Mouse (Mus musculus): ENCODE results near the gene Acad10.

Gene Acad10

DNA sequence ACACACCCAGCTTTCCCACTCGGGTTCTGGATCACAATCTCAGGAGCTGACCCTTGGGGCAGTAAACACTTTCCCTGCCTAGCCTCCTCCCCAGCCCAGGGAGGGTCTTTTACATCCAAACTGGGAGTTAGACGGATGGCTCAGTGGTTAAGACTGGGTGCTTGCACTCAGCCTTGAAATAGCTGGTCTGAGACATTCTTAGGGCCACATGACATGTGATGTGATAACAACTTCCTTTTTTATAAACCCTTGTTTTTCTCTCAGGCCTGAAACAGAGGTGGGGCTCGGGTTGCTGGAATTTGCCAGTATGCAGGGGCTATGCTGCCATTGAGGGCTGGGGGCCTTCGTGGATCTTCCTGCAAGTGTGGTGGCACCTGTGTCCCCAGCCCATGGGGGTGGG is 63.0 kb downstream of the Acad10 start:
- no peak for DNase-seq (ENCODE audit: low spot score in 2 of 2)

DNA sequence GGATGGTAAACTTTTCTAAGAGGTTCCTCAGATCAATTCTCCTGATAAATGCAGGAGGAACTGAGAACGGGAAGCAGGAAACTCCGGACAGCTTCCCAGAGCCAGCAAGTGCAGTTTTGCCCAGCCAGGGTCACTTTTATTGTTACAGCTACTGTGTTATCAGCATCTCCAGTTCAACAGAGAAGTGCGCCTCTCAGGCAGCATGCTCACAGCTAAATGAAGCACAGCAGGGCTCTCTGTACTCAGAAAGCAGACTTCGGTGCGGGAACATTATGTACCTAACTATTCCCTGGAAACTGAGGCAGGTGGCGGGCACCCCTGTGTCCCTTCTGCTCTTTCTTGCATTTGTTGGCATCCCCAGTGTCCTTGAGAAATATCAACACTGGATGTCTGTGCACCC is 64.1 kb downstream of the Acad10 start:
- no peak for DNase-seq (ENCODE audit: low spot score in 2 of 2)

DNA sequence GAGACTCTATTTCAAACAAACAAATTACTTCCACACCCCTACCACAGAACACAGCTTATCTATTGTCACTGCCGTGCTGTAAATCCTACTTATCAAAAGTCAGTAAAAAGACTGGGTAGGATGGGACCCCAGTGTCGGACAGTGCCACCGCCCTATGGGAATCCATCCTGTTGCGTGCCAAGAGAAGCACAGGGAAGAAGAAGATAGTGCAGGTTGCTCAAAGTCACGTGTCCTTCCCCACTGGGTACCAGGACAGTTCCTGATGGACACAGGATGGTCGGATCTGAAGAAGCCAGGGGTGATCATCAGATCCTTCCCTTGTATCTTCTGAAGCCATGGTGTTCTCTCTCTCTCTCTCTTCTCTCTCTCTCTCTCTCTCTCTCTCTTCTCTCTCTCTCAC is 64.6 kb downstream of the Acad10 start:
- no peak for DNase-seq (ENCODE audit: low spot score in 2 of 2)

DNA sequence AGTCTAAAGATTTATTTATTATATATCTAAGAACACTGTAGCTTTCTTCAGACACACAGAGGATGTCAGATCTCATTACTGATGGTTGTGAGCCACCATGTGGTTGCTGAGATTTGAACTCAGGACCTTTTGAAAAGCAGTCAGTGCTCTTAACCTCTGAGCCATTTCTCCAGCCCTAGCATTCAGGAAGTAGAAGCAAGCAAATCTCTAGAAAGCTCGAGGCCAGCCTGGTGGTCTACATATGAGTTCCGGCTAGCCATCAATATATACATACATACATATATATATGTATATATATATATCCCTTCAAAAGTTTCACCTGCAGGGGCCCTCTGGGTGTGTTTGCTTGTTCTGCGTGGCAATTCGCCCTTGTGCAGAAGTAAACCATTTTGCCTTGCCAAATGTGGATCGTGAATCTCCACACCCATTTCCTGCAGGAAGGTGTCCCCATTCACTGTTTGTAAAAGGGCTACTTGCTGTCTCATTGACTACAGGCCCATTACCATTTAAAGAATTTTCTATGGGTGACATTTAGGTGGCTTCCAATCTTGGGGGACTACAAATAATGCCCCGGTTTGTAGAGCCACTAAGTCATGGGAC is 65.5 kb downstream of the Acad10 start:
- DNase-seq (ENCODE audit: low spot score in 2 of 2), result no peak

DNA sequence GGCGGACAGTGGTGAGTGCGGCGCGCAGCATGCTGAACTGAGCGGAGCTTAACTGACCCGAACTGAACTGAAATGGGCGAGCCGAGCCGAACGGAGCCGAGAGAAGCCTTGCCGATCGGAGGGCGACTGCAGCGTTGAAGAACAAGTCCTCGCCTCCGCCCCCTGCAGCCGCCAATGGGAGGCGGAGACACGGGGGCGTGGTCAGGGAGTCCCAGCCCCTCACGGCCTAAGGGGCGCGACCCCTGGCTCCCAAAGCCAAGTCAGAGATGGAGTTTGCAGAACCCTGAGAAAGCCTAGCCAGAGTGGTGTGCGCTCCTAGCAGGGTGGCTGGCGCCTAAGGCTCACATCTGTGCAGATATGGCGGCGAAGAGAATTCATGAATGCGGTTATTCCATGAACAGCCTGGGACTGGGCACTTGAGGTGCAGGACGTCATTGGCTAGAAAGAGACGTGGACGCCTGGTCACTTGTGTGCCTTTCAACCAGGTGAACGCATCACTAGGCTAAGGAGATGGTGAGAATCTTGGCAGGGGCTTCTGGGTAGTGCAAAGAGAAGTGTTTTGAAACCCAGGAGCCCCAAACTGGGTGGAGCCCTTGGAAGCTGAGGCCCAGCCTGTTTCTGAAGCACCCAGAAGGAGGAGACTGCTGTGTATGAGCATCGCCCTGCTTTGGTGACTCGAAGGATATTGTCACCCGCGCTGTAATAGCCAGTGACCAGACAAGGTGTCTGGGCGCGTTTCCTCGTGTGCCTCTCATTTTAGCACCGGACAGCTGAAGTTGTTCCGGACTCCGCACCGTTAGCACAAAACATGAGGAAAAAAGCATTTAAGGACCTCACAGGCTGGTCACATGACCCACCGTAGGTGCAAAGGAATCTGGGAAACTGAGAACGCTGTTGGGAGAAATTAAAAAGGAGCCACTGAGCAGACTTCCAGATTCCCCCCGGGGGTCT is 66.6 kb downstream of the Acad10 start, which contains the start of gene Aldh2:
TSS of gene Aldh2 (minus strand) at position 374 of the 951 bp plus-strand sequence.
- peak; percentile 61 to 67 for DNase-seq (ENCODE audit: low spot score in 2 of 2)

DNA sequence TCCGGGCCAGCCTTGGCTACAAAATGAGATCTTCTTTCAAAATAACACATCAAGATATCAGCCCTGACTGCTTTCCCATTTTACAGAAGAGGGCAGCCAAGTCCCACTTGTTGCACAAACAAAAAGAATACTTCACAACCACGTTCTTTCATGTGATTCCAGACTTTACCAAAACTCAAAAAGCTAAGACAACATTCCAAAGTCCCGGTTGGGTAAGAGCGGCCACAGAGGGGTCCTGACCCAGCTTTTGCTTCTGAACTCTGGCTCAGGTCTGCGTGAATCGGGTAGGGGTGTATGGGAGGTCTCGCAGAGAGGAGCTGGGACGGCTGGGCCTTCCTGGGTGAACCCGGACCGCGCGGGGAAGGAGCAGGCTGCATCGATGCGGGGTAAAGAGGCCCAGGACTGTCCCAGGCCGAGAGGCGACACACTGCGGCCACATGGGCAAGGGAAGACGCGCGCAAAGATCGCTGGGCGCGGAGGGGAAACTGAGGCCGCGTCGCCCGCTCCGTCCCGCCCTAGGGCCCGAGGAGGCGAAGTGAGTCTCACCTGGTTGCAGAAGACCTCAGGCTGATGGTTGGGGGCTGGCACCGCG is 67.4 kb downstream of the Acad10 start:
- no peak for DNase-seq (ENCODE audit: low spot score in 2 of 2)

DNA sequence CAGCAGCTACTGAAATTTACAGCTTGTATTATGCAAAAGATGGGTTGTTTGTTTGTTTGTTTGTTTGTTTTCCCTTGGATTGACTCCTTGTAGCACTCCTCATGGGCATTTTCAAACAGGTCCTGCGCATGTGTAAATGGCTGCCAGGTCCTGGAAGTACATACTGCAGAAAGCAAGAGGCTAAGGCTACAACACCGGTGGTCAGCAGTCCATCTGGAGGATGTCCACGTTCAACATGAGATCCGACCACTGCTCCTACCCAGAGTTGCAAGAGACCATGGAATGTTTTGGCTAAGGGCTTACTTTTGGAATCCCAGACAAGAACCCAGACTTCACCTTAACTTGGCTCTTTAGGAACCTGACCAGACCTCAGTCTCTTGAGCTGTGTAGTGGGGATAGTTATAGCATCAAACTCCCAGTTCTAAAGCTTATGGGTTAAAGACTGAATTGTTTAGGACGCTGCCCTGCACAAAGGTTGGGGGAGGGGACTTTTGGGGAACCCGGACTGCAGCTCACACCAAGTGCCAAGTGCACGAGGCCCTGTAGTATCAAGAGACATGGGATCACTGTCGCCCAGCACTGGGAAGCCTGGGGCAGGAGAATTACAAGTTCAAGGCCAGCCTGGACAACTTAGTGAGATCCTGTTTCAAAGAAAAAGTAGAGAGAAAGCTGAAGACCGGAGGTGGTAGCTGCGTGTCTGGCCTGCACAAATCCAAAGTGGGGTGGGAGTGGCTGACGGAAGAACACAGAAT is 68.1 kb downstream of the Acad10 start:
- DNase-seq (ENCODE audit: low spot score in 2 of 2), result no peak

DNA sequence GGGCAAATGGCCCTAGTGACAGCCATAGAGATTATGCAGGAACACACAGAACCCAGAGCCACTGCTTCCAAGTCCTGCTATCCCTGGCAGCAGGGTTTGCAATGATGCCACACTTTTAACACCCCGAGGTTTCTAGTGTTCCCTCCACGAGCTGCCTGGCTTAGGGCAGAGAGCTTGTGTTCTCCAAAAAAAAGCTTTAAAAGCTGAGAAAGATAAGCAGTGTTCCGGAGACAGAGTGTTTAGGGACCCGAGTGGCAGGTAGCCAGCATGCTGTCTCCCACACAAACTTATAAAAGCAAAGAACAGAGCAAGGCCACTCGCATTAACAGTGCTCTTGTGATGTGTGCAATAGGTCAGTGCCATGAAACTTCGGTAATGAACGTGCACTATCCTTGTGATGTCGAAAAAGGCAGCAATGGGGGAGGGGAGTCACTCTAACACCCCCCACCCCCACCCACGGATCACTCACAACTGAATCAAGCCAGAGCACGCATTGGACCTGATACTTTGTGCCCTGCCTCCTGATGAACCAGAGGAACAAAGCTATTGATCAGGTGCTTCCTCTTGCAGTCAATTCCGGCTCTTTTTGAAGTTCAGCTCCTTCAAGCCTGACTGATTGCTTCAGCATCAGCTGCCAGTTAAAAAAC is 68.8 kb downstream of the Acad10 start:
- DNase-seq (ENCODE audit: low spot score in 2 of 2), result no peak

DNA sequence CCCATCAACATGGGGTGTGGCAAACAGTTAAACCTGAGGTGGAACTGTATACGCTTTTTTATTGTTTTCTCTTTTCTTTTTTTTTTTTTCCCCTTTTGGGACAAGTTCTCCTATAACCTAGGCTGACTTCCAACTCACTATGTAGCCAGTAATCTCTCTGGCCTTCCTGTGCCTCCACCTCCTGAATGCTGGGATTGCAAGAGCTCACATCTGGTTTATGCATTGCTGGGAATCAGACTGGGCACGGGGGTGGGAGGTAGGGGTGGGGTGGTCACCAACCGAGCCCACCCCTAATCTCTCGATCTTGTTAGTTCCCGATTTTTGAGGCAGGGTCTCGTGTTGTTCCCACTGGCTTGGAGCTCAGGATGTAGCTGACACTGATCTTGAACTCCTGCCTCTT is 70.4 kb downstream of the Acad10 start:
- no peak for DNase-seq (ENCODE audit: low spot score in 2 of 2)

DNA sequence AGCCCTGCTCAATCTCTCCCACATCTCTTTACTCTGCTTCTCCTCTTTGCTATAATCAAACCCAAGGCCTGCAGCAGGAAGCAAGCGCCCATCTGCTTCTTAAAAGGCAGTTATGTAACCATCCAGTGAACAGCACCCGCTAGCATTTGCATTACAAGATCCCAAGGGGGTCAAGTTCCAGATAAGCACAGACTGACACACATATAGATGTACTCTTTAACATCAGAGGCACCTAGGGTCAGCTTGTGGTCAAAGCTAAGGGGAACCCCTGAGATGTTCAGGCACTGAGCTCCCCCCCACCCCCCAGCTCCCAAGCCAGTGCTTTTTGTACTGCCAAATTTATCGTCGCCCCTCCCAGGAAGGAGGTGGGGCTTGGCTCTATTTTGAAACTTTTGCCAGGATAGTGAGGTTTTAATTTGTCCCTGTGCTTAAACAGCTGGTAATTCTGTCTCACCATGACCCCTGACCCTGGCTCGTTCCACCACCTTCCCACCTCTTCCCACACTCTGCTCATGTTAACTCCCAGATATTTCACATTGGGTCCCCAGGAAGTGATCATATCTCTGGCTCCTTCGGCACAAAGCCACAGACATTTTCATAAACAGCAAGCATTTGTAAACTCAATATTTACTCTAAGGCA is 73.8 kb downstream of the Acad10 start:
- peak; percentile 51 to 71 for DNase-seq (ENCODE audit: low spot score in 2 of 2)

DNA sequence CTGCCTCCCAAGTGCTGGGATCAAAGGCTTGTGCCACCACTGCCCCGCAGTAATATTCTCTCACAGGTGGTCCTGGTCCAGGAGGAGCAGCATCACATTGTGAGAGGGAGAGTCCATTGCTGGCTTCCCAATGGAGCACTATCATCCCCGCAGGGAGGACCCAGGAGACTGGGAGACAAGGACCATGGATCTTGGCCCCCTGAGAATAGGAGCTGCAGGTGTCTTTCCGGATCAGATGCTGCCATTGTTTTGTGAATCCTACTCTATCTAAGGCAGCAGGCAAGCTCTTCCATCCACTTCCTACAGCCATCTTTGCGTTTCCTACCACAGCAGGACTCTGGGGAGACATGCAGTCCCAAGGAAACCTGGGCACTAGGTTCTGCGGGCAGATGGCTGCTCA is 74.6 kb downstream of the Acad10 start:
- no peak for DNase-seq (ENCODE audit: low spot score in 2 of 2)

DNA sequence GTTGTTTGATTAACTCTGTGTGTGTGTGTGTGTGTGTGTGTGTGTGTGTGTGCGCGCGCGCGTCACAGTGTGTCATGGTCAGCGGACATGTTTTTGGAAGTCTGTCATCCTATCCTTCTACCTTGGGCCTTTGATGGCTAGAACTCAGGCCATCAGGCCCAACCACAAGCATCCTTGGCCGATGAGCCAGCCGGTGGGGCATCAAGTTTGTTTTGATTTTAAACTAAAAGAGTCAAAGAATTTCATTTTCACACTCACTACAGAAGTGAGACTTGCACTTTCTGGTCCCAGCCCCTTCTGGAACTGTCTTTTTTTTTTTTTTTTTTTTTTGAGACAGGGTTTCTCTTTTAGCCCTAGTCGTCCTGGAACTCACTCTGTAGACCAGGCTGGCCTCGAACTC is 75.3 kb downstream of the Acad10 start:
- DNase-seq (ENCODE audit: low spot score in 2 of 2), result no peak

DNA sequence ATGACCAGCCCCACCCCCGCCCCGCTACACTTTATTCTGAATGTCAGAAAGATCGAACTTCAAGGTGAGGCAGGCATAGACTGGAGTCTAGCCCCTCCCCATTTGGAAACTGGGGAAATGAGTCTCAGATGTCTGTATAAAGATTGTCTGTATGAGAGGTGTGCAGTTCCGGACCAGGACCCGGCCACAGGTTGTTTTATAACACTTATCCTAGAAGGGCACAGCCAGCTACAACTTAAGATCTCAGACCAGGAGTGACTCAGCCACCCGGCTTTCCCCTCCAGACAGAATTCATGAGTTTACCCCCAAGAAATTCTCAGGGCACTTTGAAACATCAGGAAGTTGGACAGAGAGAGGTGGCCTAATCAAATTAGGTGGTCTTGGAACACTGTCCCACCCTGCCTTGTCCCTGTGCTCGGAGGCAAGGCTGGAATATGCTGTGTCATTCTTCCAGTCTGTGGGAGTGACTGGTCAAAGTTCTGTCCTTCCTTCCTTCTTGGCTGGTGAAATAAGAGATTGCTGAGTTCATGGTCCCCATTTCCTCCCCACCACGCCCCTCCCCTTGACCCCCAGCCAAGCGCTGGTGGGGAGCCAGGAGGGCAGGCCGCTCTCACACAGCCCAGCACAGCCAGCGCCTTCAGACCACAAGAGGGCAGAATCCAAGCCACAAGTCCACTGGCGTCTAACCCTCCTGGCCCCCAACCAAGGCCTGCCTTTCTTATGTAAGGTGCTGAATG is 76.4 kb downstream of the Acad10 start:
- DNase-seq (ENCODE audit: low spot score in 2 of 2), result peak; percentile 52 to 58

DNA sequence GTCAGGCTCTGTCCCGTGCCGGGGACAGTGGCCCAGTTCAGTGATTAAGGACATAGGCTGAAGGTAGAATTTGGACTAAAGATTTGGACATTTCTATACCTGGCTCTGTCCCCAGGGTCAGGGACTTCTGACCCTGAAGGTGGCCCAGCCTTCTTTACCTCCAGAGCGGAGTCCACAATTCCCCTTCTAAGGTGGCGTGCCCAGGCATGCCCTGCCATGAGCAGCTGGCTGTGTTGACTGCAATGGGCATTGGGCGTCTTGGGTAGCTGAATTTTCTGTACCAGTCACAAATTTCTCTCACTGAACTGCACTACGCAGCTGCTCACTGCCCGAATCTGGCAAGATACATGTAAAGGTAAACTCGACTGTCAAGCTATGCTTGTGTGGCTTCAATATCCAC is 78.4 kb downstream of the Acad10 start:
- no peak for DNase-seq (ENCODE audit: low spot score in 2 of 2)

DNA sequence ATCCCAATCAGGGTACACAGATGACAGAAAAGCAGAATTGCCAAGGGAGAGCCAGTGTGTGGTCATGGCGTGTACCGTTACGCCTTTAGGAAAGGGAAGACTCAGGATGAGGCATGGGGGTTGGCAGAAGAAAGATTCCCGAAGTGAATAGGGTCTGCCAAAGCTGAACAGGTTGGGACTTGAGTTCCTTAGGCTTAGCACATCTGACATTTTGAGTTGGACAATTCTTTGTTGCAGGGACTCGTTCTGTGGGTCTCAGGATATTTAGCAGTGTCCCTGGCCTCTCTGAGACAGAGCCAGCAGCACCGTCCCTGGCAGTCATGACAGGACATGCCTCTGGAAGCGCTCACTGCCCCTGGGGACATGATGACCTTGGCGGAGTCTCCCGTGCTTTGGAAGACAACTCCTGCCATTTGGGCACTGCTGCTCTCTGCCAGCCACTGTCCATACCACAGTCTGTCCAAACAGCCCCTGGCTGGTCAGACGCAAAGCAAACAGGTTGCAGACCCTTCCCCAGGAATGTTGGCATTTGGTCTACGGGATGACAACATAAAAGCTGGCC is 83.3 kb downstream of the Acad10 start:
- DNase-seq (ENCODE audit: low spot score in 2 of 2), result no peak

DNA sequence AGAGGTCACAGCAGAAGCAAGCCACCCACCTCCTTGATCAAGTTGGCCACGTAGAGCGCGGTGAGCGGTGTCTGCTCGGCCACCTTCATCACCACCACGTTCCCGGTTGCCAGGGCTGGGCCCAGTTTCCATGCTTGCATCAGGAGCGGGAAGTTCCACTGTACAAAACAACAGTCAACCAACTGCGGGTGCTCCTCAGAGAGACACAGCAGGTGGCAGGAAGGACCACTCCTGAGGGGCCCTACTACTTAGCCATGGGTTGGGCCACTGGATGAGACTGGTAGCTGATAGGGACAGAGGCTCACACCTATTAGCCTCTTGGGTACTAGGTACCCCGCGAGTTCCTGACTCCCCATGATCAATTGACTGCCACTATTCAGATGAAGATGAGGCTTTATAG is 84.4 kb downstream of the Acad10 start:
- no peak for DNase-seq (ENCODE audit: low spot score in 2 of 2)

DNA sequence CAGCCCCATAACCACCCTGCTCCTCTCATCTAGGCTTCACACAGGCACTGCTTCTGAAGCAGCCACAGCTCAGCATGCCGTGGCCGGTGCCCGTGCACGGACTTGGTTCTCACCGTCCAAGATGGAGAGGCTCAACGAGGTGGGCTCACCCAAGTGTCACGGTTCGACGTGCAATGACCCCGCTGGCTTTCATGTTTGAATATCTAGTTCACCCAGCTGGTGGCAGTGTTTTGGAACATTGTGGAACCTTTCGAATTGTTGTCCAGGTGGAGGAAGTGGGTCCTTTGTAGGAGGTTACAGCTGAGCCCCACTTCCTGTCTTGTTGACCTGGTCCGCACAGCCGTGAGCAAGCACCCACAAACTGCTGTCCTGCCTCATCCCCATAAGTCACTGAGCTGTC is 86.2 kb downstream of the Acad10 start:
- DNase-seq (ENCODE audit: low spot score in 2 of 2), result no peak

Data from right cerebral cortex, postnatal 36 days (tissue).